Mouse (Mus musculus) erythroblast, embryonic 14.5 days (primary cell): ENCODE data around the gene Mrap.

Experiments
- GATA1 ChIP-seq: IDR thresholded peaks from 2 replicates; pipeline ENCODE4 v1.6.1; 2012; ENCODE audit warnings: low read length, inconsistent platforms, mixed read lengths
- TAL1 ChIP-seq: IDR thresholded peaks from 3 replicates; pipeline ENCODE4 v1.6.1; 2012; ENCODE audit warnings: low read length, inconsistent platforms, mixed read lengths

DNA sequence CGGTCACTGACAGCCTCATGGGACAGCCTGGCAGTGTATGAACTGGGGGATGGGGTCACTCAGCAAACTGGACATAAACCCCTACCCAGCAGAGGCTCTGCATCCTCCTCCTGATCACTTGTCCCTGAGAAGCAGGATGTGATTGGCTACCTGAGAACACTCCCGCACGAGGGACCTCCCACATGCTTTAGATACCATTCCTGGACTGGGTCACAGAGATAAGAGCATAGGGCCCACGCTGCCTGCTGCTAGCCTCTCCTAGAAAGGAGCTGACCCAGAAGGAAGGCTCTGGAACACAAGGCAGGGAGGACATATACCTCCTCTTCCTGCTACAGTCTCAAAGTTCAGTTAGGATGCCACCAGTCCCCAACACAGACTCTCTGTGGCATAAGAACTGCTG, 22.5 kb downstream of the Mrap start:
- TF ChIP-seq TAL1 (peak; percentile 63), GATA1 (peak; percentile 80)
